Mouse (Mus musculus): Measurements from ENCODE around the gene Emid1. TPM values are rescaled to one million over a fixed set of nuclear protein-coding genes. Genes with fewer than 3 reads are reported as not detected.

Emid1 gene
- polyA plus RNA-seq, 1 experiment: 25.7 TPM

GRCm38 (mm10) chr11:5065056-5065821 is 86.8 kb downstream of the Emid1 start, which contains the start of gene Gas2l1:
Gene Gas2l1, minus strand, starts transcription at chr11:5065327.
- Histone ChIP-seq H3K27me3 (ENCODE audit: control insufficient read depth, insufficient read depth, low read length) (peaks cover 22% of the 10 kb centered on the region), H3K4me1 (ENCODE audit: control insufficient read depth, insufficient read depth, insufficient read length) (peaks cover 17% of the 10 kb centered on the region), H3K4me3 (ENCODE audit: extremely low read depth, insufficient read depth, insufficient read length) (peak within 1 kb of the TSS; percentile 55), H3K27ac (ENCODE audit: insufficient read depth, low read length) (no peak within 1 kb of the TSS; the same call in 1 of the 2 replicates), H3K36me3 (ENCODE audit: control insufficient read depth, insufficient read depth, low read length) (peaks cover 12% of the 10 kb centered on the region)
- peak in 1 of 2 experiments; percentile 57 for DNase-seq (ENCODE audit: low read depth in 1 of 2, low spot score in 2 of 2)
- TF ChIP-seq POLR2A (IDR thresholded peaks at IDR 0.05; ENCODE audit: low read depth, low read length) (no peak), CTCF (IDR thresholded peaks at IDR 0.05; ENCODE audit: extremely low read depth, insufficient read depth, insufficient read length, insufficient replicate concordance) (peak; percentile 40; the same call in 1 of the 2 replicates)
- WGBS: 2% methylated on average over 50 of the region's 50 CpGs

- Histone ChIP-seq H3K4me3 (ENCODE audit: extremely low read depth, insufficient read depth, insufficient read length) (peak overlapping the region; percentile 55), H3K27me3 (ENCODE audit: control insufficient read depth, insufficient read depth, low read length) (peaks cover 22% of the 10 kb centered on the region), H3K36me3 (ENCODE audit: control insufficient read depth, insufficient read depth, low read length) (peaks cover 10% of the 10 kb centered on the region), H3K4me1 (ENCODE audit: control insufficient read depth, insufficient read depth, insufficient read length) (peaks cover 20% of the 10 kb centered on the region), H3K27ac (ENCODE audit: insufficient read depth, low read length) (no peak overlapping the region; the same call in 1 of the 2 replicates)
- no peak for TF ChIP-seq POLR2A (IDR thresholded peaks at IDR 0.05; ENCODE audit: low read depth, low read length)
- TF ChIP-seq CTCF (IDR thresholded peaks at IDR 0.05; ENCODE audit: extremely low read depth, insufficient read depth, insufficient read length, insufficient replicate concordance): no peak
- WGBS: 29% methylated on average over 38 of the region's 38 CpGs
- DNase-seq (ENCODE audit: low read depth in 1 of 2, low spot score in 2 of 2): no peak
Measured at GRCm38 (mm10) chr11:5064282-5065055, 87.6 kb downstream of the Emid1 start.

- Histone ChIP-seq H3K4me1 (ENCODE audit: control insufficient read depth, insufficient read depth, insufficient read length) (peaks cover 25% of the 10 kb centered on the region), H3K36me3 (ENCODE audit: control insufficient read depth, insufficient read depth, low read length) (peaks cover 6% of the 10 kb centered on the region; the same call in 1 of the 2 replicates), H3K27me3 (ENCODE audit: control insufficient read depth, insufficient read depth, low read length) (peaks cover 22% of the 10 kb centered on the region), H3K27ac (ENCODE audit: insufficient read depth, low read length) (no peak overlapping the region), H3K4me3 (ENCODE audit: extremely low read depth, insufficient read depth, insufficient read length) (no peak overlapping the region)
- no peak for DNase-seq (ENCODE audit: low read depth in 1 of 2, low spot score in 2 of 2)
- 73% methylated on average over 31 of the region's 31 CpGs for WGBS
- TF ChIP-seq POLR2A (IDR thresholded peaks at IDR 0.05; ENCODE audit: low read depth, low read length): no peak
Measured at GRCm38 (mm10) chr11:5063561-5064281, 88.3 kb downstream of the Emid1 start.

- TF ChIP-seq POLR2A (IDR thresholded peaks at IDR 0.05; ENCODE audit: low read depth, low read length) (no peak), CTCF (IDR thresholded peaks at IDR 0.05; ENCODE audit: extremely low read depth, insufficient read depth, insufficient read length, insufficient replicate concordance) (no peak)
- WGBS: 80% methylated on average over 13 of the region's 13 CpGs
- Histone ChIP-seq H3K4me1 (ENCODE audit: control insufficient read depth, insufficient read depth, insufficient read length) (peaks cover 26% of the 10 kb centered on the region), H3K36me3 (ENCODE audit: control insufficient read depth, insufficient read depth, low read length) (no peaks in the 10 kb centered on the region), H3K4me3 (ENCODE audit: extremely low read depth, insufficient read depth, insufficient read length) (no peak overlapping the region), H3K27ac (ENCODE audit: insufficient read depth, low read length) (no peak overlapping the region), H3K27me3 (ENCODE audit: control insufficient read depth, insufficient read depth, low read length) (peaks cover 22% of the 10 kb centered on the region)
- no peak for DNase-seq (ENCODE audit: low read depth in 1 of 2, low spot score in 2 of 2)
Measured at GRCm38 (mm10) chr11:5062860-5063505, 89.1 kb downstream of the Emid1 start.

GRCm38 (mm10) chr11:5062326-5062725 is 89.7 kb downstream of the Emid1 start:
- H3K27ac ChIP-seq (ENCODE audit: insufficient read depth, low read length): no peak overlapping the region
- peak overlapping the region; percentile 49; the same call in 1 of the 2 replicates for H3K4me3 ChIP-seq (ENCODE audit: extremely low read depth, insufficient read depth, insufficient read length)
- peaks cover 29% of the 10 kb centered on the region for H3K4me1 ChIP-seq (ENCODE audit: control insufficient read depth, insufficient read depth, insufficient read length)
- peaks cover 22% of the 10 kb centered on the region for H3K27me3 ChIP-seq (ENCODE audit: control insufficient read depth, insufficient read depth, low read length)
- DNase-seq (ENCODE audit: low read depth in 1 of 2, low spot score in 2 of 2): no peak
- TF ChIP-seq CTCF (IDR thresholded peaks at IDR 0.05; ENCODE audit: extremely low read depth, insufficient read depth, insufficient read length, insufficient replicate concordance): no peak
- no peak for TF ChIP-seq POLR2A (IDR thresholded peaks at IDR 0.05; ENCODE audit: low read depth, low read length)
- H3K36me3 ChIP-seq (ENCODE audit: control insufficient read depth, insufficient read depth, low read length): no peaks in the 10 kb centered on the region
- WGBS: 26% methylated on average over 13 of the region's 13 CpGs

All from spleen, adult 2 months (tissue).